Mouse (Mus musculus) heart, embryonic 11.5 days (tissue): ENCODE measurements around the gene Car5a. TPM values are rescaled to one million over a fixed set of nuclear protein-coding genes. Genes with fewer than 3 reads are reported as not detected.
A peak's percentile ranks its signal among the peaks of the same experiment; 100 is the strongest.

Source experiments
- ATAC-seq: fragments of 200-750 bp; cut with Nextera tagmentation; replicated peaks from 2 replicates; pipeline ENCODE4 v1.8.0; 2017; ENCODE audit warnings: moderate library complexity; ENCODE audit not compliant: insufficient number of reproducible peaks, low FRiP score, low TSS enrichment
- H3K27ac ChIP-seq: fragments of 300-500 bp; sonication (generic); 2 replicates; pipeline ENCODE4 v1.5.1; 2014; ENCODE audit warnings: mild to moderate bottlenecking, low read depth, low read length
- H3K27me3 ChIP-seq: fragments of 300-500 bp; sonication (generic); 2 replicates; pipeline ENCODE4 v1.6.1; 2014; ENCODE audit warnings: mild to moderate bottlenecking, low read length, mixed read lengths; ENCODE audit not compliant: control insufficient read depth, insufficient read depth
- H3K36me3 ChIP-seq: fragments of 300-500 bp; sonication (generic); 2 replicates; pipeline ENCODE4 v1.6.1; 2014; ENCODE audit warnings: mild to moderate bottlenecking, low read length, moderate library complexity, mixed read lengths; ENCODE audit not compliant: control insufficient read depth, insufficient read depth
- H3K4me1 ChIP-seq: fragments of 300-500 bp; sonication (generic); 2 replicates; pipeline ENCODE4 v1.6.1; 2014; ENCODE audit warnings: low read length; ENCODE audit not compliant: control insufficient read depth, insufficient read depth
- H3K4me2 ChIP-seq: fragments of 300-500 bp; sonication (generic); 2 replicates; pipeline ENCODE4 v1.6.1; 2014; ENCODE audit warnings: mild to moderate bottlenecking, moderate library complexity
- H3K4me3 ChIP-seq: fragments of 300-500 bp; sonication (generic); 2 replicates; pipeline ENCODE4 v1.5.1; 2014; ENCODE audit warnings: low read depth, low read length
- H3K9ac ChIP-seq: fragments of 300-500 bp; sonication (generic); 2 replicates; pipeline ENCODE4 v1.6.1; 2014; ENCODE audit warnings: mild to moderate bottlenecking, low read depth, low read length, moderate library complexity
- H3K9me3 ChIP-seq: fragments of 300-500 bp; sonication (generic); replicated peaks from 2 replicates; pipeline ENCODE4 v1.6.1; 2016; ENCODE audit warnings: low read length; ENCODE audit not compliant: control insufficient read depth
- WGBS: fragments of 180-500 bp; shearing (Covaris S2); extraction: QIAGEN DNeasy Blood & Tissue Kit; methylation state at CpG from one replicate; pipeline ENCODE4 v1.1.7; 2014; ENCODE audit not compliant: insufficient replicate concordance; 5-methylcytosine and 5-hydroxymethylcytosine counted together
- polyA plus RNA-seq: library from polyadenylated mRNA; unstranded; fragments of >200 nt; fragmentation: Nextera tagmentation; extraction: Ambion mirVana; gene quantifications from 2 replicates; pipeline ENCODE4 v1.2.1, GENCODE M21; 2014

Gene Car5a
- polyA plus RNA-seq, 1 experiment from 2014 or later = not detected

- Histone ChIP-seq H3K36me3 (no peaks in the 10 kb centered on the region), H3K27ac (peak overlapping the region; percentile 64), H3K4me1 (peaks cover 23% of the 10 kb centered on the region), H3K9me3 (no peaks in the 10 kb centered on the region), H3K9ac (peak overlapping the region; percentile 50), H3K27me3 (no peaks in the 10 kb centered on the region), H3K4me2 (peak overlapping the region; percentile 77), H3K4me3 (peak overlapping the region; percentile 41)
- WGBS = 26% methylated on average over 19 of the region's 19 CpGs
- no peak for ATAC-seq
Observed at GRCm38 (mm10) chr8:121947047-121947752, 2.5 kb upstream of the Car5a start.

- no peak overlapping the region for H3K9ac ChIP-seq
- H3K27me3 ChIP-seq = no peaks in the 10 kb centered on the region
- H3K9me3 ChIP-seq = no peaks in the 10 kb centered on the region
- H3K4me1 ChIP-seq = peaks cover 15% of the 10 kb centered on the region
- H3K4me2 ChIP-seq = no peak overlapping the region
- ATAC-seq = no peak
- 85% methylated on average over 7 of the region's 7 CpGs for WGBS
- no peaks in the 10 kb centered on the region for H3K36me3 ChIP-seq
- no peak overlapping the region for H3K4me3 ChIP-seq
- H3K27ac ChIP-seq = no peak overlapping the region
Observed at GRCm38 (mm10) chr8:121946351-121946750, 1.6 kb upstream of the Car5a start.

- Histone ChIP-seq H3K9me3 (no peaks in the 10 kb centered on the region), H3K27me3 (no peaks in the 10 kb centered on the region), H3K4me2 (no peak overlapping the region), H3K4me3 (no peak overlapping the region), H3K36me3 (no peaks in the 10 kb centered on the region), H3K27ac (no peak overlapping the region), H3K9ac (no peak overlapping the region), H3K4me1 (peaks cover 7% of the 10 kb centered on the region)
- 72% methylated on average over 8 of the region's 8 CpGs for WGBS
- ATAC-seq = no peak
Observed at GRCm38 (mm10) chr8:121943716-121944115, 988 bp downstream of the Car5a start.

DNA sequence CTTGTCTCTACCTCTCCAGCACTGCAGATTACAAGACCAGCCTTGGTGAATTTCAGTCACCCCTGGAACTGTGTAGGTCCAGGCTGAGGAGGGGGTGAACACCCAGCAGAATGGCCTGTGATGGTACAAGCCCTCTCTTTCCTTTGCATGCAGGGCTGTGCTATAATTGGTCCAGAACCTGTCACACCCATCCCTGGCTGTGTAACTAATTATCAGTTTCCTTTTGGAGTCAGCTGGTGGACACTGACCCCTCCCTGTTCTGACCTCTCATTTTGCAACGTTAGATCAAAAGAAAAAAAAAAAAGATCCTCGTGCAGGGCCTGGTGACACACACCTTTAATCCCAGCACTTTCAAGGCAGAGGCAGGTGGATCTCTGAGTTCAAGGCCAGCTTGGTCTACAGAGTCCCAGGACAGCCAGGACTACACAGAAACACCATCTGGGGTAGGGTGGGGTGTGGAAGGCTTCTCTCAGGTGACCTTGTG is 1.6 kb downstream of the Car5a start:
- ATAC-seq = no peak
- no peak overlapping the region for H3K27ac ChIP-seq
- no peaks in the 10 kb centered on the region for H3K9me3 ChIP-seq
- no peaks in the 10 kb centered on the region for H3K36me3 ChIP-seq
- H3K9ac ChIP-seq = no peak overlapping the region
- 33% methylated on average over 2 of the region's 2 CpGs for WGBS
- H3K27me3 ChIP-seq = no peaks in the 10 kb centered on the region
- H3K4me2 ChIP-seq = no peak overlapping the region
- peaks cover 1% of the 10 kb centered on the region for H3K4me1 ChIP-seq
- no peak overlapping the region for H3K4me3 ChIP-seq

DNA sequence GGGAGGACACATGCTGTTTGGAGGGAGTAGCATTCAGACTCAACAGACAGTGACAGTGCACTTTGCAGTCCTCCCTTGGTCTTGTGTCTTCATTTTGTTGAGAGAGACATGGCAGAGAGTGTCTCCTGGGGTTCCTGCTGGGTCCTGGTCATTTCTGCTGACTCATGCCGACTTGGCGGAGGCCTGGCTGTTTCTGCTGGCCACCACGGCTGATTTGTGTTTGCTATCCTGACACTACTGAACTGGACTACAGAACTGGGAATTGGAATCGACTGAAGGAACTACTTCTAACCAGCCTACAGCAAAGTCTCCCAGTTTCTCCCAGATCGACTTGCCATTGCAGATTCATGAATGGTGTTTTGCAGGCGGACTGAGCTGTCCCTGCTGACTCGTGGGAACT is 6.0 kb downstream of the Car5a start:
- WGBS = 84% methylated on average over 7 of the region's 7 CpGs
- Histone ChIP-seq H3K4me3 (no peak overlapping the region), H3K4me1 (0 out of 2 replicates have a peak, but pooled peaks cover 3% of the 10 kb centered on the region), H3K9ac (no peak overlapping the region), H3K27ac (no peak overlapping the region), H3K27me3 (no peaks in the 10 kb centered on the region), H3K4me2 (no peak overlapping the region), H3K36me3 (no peaks in the 10 kb centered on the region), H3K9me3 (no peaks in the 10 kb centered on the region)
- ATAC-seq = no peak

DNA sequence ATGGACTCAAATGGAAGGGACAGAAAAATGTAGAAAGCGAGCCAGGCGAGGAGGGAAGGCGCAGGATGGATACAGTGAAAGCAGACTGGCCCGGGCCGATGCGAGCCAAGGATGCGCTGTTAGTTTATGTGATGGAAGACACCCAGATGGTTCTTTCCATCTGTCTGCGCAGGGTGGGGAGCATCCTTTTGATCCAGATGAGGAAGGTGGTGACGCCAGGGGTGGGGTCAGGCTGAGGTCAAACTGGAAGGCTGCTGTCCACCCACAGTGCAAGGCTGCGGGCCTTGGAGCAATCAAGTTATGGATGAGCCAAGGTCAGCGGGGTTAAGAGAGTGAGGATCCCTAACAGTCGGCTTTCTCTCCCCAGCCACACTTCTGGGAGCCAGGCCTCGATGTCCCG is 8.3 kb downstream of the Car5a start:
- no peak overlapping the region for H3K9ac ChIP-seq
- no peaks in the 10 kb centered on the region for H3K9me3 ChIP-seq
- H3K27ac ChIP-seq = no peak overlapping the region
- ATAC-seq = no peak
- 0 out of 2 replicates have a peak, but pooled peaks cover 3% of the 10 kb centered on the region for H3K4me1 ChIP-seq
- H3K27me3 ChIP-seq = no peaks in the 10 kb centered on the region
- no peaks in the 10 kb centered on the region for H3K36me3 ChIP-seq
- H3K4me2 ChIP-seq = no peak overlapping the region
- H3K4me3 ChIP-seq = no peak overlapping the region
- 65% methylated on average over 14 of the region's 14 CpGs for WGBS

DNA sequence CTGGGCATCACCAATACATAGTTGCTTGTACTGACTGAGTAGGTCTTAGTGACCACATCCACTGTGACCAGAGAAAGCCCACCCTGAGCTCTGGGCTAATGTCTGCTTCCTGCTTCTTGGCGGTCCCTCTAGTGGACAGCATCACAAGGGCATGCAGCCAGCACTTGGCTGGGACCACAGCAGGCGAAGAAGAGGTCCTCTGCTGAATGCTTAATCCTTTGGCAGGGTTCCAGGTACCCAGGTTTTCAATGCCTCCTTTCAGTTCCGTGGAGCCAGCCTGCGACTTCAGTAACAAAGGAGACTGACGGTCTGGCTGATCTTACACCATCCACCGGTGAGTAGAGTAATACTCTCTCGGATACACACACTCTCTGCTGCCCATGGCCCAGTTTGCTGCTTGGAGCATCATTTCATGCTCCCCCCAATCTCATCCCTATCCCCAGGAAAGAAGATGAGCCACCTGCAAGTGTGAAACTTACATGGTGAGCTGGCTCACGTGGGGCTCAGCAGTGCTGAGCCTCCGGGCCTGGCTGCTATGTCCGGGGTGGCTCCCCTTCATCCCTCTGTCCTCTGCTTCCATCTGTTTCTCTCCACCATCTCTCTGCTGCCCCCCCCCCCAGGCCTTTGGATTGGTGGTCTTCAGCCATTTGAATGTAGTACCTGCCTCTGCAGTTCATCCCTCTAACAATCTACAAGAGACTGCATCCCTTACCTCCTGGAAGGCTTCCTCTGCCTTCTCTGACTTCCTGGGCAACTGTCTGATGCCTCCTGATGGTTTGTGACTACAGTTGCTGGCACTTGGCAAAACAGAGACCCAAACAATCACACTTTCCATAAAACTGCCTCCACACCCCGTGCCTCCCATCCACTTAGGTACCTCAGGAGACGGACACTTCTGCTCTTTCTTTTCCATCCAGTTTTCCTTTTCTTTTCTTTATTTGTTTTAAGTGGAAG is 9.1 kb downstream of the Car5a start:
- H3K27me3 ChIP-seq = no peaks in the 10 kb centered on the region
- no peak overlapping the region for H3K9ac ChIP-seq
- no peak for ATAC-seq
- no peaks in the 10 kb centered on the region for H3K36me3 ChIP-seq
- no peaks in the 10 kb centered on the region for H3K9me3 ChIP-seq
- WGBS = 49% methylated on average over 12 of the region's 12 CpGs
- H3K4me1 ChIP-seq = 0 out of 2 replicates have a peak, but pooled peaks cover 3% of the 10 kb centered on the region
- no peak overlapping the region for H3K4me3 ChIP-seq
- no peak overlapping the region for H3K27ac ChIP-seq
- H3K4me2 ChIP-seq = no peak overlapping the region

GRCm38 (mm10) chr8:121934923-121935322 is 9.8 kb downstream of the Car5a start:
- no peak overlapping the region for H3K4me3 ChIP-seq
- H3K9ac ChIP-seq = no peak overlapping the region
- no peaks in the 10 kb centered on the region for H3K9me3 ChIP-seq
- no peaks in the 10 kb centered on the region for H3K27me3 ChIP-seq
- ATAC-seq = no peak
- H3K4me2 ChIP-seq = no peak overlapping the region
- no peak overlapping the region for H3K27ac ChIP-seq
- no peaks in the 10 kb centered on the region for H3K36me3 ChIP-seq
- H3K4me1 ChIP-seq = 0 out of 2 replicates have a peak, but pooled peaks cover 3% of the 10 kb centered on the region
